Mouse (Mus musculus) urinary bladder, postnatal 25 days (tissue): ENCODE data around the gene Actn1.
A peak's percentile ranks its signal among the peaks of the same experiment; 100 is the strongest.
"Not testable (repeated sequence)": the region's sequence is repeated elsewhere in the genome, so short reads cannot be mapped to it uniquely, and the experiment has no call there.

ENCODE experiments used
- DNase-seq: peaks from one replicate; pipeline ENCODE4 v3.0.0; 2022; ENCODE audit warnings: low spot score

Gene Actn1

DNA sequence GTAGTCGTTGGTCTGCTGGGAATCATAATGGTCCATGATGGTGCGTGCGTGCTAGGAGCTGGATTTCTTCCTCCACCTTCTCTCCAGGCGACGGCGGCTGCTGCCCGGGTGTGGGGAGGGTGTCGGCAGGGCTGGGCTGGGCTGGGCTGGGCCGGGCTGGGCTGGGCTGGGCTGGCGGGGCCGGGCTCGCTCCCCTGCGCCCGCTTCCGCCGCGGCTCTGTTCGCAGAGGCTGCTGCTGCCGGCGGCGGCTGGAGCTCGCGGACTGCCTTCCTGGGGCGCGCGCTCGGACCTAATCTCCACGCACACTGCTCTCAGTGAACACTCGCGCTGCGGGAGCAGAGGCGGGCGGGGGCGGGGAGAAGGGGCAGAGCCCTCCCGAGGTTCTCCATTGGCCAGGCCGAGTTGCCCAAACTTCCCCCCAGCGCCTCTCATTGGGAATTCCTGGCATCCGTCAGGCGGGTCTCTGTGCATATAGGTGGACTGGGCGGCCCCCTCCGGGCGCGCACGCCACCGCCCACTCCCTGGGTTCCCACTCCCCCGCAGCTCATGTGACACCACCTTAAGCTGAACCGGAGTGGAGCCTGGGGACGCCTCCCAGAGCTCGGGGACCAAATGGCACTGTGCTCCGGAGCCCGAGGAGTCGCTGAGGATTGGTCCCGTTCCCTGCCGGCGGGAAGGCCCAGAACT is at the start of gene Actn1:
Actn1 (minus strand) TSS at position 316 of the 688 bp plus-strand sequence.
- DNase-seq: peak; percentile 64

DNA sequence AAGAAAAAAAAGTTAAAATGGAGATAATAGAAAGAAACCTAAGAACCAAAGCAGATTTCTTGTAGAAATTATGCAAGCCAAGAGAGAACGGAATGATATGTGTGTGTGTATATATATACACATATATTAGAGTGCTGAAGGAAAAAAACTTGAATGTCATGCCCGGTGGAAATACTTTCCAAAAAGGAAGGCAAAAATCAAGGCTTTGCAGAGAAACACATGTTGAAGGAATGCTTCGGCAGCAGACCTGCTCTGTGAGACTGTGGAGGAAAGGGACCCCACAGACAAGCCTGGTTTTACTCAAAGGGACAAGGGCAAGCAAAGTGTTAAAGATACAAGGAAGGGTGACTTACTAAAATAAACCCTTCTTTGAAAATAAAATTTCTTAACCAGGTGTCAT is 47.4 kb upstream of the Actn1 start:
- no peak for DNase-seq

DNA sequence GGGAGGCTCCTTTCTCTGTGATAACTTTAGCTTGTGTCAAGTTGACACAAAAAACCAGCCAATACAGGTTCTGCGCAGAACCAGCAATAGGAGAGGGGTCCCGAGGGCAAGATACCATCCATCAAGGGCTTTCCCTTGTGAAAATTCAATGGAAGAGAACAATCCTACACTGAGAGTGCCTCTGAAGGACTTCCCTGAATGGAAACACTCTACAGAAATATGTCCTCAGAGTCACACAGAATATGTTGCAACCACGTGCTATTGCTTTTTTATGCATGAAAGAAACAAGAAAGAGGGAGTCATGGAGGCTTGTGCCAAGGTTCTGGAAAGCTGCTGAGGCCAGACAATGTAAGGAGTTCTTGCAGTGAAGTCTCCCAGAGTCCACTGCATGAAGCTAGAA is 44.3 kb upstream of the Actn1 start:
- no peak for DNase-seq

DNA sequence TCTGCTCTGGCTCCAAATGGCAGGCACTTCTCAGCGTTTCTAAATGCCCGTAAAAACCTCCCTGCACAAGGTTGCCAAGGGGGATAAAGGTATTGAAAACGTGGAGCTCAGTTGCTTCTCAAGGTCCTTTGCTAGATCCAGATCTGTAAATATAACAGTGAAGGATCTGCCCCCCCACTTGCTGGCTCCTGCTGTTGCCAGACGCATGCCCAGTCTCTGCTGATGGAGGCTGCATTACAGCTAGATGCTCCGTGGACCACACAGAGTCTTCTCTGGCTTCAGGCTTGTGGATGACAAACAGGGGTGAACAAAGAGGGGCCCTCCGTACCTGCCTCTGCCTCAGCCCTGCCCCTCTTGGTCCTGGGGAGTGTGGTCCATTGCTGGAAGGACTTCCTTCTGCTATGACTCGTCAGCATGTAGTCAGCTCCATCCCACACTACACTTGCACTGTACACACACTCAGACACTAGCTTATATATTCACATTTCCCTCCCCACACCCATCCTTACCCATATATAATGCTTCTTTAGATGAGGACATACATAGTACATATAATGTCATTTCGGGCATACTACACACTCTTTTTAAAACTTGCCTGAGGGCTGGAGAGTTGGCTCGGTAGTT is 40.8 kb upstream of the Actn1 start:
- DNase-seq: no peak

DNA sequence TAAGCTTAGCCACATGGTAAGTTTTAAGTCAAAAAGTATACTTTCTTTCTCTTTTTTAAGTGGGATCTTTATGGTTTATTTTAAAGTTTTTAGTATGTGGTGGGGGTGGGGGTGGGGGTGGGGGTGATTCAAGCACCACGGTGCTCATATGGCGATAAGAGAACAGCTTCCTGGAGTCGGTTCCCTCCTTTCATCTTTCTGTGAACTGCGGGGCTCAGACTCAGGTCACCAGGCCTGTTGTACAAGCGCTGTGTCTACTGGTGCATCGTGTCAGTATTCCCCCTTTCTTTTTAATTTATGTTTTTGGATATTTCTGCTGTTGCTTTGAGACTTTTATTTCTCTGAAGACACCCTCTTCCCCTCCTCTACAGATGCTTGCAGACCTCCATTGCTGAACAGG is 38.5 kb upstream of the Actn1 start:
- DNase-seq: no peak

DNA sequence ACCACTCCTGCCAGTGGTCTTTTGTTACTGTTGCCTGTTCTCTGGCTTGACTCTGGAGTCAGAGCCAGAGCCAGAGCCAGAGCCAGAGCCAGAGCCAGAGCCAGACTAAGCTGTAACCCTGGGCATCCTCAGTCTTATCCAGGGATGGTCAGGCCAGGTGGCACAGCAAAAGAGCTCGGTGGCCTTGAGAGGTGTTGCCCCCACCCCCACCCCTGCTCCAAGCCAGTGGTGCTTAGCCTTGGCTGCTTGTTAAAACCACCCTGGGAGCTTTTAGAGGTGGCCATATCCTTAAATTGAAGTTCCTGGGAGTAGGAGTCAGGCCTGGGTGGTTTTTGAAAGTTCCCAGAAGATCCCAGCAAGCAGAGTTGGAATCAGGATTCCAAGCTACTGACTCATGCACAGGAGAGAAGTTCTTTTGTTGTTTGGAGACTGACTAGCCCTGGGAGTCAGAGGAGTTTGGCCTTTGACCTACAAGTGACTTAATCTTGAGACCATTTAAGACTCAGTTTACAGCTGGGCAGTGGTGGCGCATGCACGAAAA is 31.8 kb upstream of the Actn1 start:
- no peak for DNase-seq

DNA sequence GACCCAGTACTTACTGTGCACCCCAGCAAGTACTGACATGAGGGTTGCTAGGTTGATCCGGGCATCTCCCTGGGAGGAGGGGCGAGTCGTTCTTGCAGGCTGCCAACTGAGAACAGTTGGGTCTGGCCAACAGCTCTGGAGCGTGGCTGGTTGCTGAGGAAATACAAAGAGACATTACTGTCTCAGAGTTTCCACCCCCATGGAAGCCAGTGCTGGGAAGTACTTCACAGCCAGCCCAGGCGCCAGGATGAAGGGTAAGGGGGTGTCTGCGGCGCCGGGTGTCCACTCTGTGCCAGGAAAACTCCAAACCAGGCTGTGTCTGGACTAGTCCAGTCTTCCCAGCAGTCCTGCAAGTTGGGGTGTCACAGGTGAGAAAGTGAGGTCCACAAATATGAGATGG is 30.8 kb upstream of the Actn1 start:
- DNase-seq: no peak

DNA sequence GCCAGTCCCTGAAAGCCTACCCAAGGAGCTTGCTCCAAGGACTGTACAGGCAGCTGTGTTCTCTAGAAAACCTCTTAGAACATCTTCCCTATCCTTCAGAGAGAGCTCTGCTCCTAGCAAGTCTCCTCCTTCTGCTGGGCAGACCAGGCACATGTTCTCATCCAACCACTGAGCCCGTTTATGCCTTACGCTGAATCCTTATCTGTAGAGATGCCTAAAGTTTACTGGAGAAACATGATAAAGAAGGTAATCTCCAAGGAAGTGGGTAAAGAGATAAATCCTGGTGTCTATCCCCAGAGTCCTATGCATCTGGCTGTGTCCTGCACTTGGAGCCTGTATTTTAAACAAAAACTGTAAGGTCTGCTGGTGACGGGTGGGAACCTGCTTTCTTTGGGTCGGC is 30.3 kb upstream of the Actn1 start:
- DNase-seq: no peak

DNA sequence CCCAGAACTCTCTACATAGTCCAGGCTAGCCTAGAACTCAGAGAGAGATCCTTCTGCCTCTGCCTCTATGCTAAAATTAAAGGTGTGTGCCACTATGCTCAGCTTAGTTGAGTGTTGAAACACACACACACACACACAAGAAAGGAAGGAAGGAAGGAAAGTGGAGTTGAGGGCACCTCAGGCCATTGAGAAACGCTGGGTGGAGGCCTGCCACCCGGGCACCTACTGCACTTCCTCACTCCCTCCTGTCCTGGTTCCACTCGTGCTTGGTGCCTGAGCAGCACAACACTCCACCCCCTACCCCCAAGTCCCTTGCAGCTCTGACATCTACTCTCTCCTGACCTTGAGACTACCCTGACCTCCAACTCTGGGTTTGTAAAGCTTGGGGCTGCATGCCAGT is 29.6 kb upstream of the Actn1 start:
- no peak for DNase-seq

DNA sequence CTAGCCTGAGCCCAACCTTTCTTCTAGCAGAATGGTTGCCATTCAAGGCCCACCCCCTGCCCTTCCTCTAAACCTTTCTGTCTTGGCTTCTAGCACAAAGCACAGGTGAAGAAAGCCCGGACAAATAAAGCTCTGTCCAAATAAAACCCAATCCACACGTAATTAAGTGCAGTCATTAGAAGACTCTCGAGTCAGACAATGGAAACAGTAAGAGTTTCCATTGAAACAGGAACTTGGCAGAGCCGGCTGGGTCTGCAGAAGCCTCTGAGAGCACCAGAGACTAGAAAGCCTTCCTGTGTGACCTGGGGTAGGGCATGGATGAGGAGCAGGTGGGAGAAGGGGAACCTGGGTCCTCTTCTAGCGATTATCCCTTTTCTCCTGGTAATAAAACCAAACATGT is 25.7 kb upstream of the Actn1 start:
- no peak for DNase-seq

DNA sequence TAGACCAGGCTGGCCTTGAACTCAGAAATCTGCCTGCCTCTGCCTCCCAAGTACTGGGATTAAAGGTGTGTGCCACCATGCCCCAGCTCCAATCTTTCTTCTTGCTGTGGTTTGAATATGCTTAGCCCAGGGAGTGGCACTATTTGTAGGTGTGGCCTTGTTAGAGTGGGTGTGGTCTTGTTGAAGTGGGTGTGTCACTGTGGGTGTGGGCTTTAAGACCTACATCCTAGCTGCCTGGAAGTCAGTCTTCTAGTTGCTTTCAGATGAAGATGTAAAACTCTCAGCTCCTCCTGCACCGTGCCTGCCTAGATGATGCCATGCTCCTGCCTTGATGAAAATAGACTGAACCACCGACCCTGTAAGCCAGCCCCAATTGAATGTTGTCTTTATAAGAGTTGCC is 24.1 kb upstream of the Actn1 start:
- not testable (repeated sequence) for DNase-seq

DNA sequence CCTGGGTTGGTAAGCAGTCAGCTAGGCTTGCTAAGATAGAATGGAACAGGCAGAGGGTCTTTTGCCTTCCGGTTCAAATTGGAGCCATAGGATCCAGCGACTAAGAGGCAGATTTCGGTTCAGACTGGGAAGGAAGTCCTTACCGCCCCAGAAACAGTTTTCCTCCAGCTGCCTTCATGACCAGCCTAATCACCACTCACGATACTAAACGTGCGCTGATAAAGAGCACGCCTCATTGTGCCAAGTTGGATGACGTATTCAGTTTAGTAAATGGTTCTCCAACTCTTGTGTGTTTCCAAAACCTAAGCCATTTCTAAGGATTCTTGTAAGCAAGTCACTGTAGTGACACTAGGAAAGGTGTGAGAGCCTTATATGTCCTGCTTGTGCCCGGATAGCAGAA is 18.7 kb upstream of the Actn1 start:
- no peak for DNase-seq

DNA sequence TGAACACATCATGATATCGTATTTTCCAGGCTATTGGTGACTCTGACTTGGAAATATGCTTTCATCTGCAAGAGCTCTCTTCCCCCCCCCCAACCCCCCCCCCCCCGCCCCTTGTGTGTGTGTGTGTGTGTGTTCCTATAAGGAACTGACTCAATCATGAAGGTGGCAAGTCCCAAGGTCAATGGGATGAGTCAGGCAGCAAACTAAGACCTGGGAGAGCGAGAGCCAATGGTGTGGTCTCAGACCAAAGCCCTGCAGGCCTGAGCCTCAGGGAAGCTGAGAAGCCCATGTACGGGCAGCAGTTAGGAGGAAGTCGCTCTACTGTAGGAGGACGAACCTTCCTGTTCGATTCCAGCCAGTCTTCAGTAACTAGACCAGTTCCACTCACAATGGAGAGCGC is 17.3 kb upstream of the Actn1 start:
- no peak for DNase-seq

DNA sequence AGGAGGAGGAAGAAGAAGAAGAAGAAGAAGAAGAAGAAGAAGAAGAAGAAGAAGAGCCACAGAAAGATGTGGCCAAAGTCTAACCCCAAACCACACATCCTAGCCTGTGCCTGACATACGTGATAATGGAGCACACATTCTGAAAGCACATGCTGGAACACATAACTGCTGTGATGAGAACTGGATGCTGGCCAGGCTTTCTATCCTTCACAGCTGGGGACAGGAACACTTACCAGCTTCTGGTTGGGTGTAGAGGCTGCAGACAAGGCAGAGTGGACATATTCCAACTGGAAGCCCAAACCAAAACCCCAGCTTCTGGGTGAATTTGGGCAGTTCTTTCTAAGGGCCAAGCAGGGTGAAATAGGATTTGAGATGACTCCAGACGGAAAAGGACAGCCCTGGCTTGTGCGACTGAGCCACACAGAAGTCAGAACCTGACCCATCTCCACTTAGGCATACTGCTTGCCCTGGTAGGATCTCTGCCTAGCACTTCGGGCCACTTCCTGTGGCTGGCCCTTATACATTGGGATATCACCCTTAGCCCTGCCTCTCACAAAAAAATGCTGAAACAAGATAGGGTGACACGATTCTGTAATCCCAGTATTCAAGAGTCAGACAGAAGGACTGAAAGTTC is 15.1 kb upstream of the Actn1 start:
- no peak for DNase-seq

DNA sequence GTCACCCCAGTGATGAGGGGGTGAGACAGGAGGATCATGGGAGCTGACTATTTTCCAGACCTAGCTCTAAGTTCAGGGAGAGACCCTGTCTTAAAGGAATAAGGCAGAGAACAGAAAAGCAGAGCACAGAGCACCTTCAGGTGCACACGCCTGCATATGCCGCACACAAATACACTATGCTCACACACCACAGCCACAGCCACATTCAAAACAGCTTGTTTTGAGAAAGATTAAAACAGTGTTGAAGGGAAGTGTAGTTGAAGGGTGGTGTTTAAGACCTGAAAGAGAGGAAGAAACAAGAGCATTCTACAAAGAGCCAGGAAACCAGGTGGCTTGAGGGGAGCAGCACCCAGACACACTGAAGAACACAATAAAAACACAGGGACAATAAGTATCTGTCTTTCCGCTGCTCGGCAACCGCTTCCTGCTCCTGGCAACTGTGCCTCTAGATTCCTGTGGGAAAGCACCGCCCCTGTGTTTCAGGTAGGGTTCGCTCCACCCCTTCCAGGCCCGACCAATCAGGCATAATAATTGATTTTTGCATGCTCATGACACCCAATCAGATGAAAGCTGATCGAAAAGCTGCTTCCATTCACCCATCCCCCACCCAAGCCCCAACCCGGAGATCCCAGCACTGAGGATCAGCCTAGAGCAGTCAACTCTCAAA is 13.0 kb upstream of the Actn1 start:
- DNase-seq: no peak

DNA sequence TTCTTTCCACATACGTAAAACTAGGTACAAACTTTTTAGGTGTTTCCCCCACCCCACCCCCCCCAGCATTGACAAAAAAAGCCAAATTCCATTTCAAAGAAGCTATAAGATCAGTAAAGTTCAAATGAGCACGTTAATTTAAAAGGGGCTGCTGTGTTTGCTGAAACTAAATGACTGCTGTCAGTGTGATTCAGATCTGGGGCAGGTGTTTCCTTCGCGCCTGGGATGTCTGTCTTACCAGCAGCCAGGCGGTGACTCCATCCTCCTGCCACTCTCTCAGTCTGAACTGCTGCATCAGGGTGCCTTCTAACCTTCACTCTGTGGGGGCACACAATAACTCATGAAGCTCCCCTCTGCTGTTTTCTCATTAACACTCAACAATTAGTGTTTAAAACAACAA is 11.6 kb upstream of the Actn1 start:
- DNase-seq: no peak

DNA sequence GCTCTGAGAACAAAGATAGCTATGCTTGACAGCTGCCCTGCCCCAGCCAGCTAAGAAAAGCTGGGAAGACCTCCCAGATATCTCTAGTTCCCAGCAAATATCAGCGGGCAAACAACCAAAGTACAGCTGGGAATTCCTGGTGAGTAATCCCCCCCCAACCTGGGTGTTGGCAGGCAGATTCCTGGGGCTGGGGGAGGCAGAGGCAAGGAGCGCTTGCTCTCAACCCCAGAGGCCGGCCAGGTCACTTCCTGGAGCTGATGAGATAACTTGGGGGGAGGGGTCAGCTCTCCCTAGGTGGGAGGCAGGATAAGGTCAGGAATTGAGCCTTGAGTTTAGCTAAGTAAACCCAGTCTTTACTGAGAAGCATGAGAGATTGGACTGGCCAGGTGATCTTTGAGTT is 10.8 kb upstream of the Actn1 start:
- DNase-seq: no peak

DNA sequence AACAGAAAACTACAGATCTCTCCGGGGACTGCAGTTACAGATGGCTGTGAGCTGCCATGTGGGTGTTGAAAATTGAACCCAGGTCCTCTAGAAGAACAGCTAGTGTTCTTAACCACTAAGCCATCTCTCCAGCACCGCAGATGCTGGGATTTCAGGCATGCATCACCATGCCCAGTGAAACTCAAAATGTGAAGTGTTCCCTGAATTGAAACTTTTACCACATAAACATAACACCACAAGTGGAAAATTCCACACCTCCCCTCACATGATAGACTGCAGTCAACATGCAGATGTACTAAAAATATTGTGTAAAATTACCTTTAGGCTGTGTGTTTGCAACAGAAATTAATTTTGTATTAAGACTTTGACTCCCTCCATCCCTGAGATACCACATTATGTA is 9.1 kb upstream of the Actn1 start:
- DNase-seq: no peak

DNA sequence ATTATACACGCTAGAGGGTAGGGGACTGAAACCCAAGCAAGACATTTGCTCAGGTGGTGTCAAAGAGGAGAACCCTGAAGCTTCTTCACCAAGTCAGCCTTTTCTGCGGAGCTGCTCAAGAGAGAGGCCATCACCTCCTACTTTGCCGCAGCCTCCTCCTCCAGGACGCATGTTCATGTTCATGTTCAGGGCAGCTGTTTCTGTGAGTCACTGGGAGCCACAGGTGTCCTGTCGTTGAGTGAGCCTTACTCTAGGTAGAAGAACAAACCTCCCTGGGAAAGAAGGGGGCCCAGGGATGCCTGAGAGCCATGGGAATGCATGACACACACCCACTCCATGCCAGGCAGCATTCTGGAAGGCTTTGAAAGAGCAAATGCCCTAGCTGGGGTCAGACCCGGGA is 7.8 kb upstream of the Actn1 start:
- no peak for DNase-seq

DNA sequence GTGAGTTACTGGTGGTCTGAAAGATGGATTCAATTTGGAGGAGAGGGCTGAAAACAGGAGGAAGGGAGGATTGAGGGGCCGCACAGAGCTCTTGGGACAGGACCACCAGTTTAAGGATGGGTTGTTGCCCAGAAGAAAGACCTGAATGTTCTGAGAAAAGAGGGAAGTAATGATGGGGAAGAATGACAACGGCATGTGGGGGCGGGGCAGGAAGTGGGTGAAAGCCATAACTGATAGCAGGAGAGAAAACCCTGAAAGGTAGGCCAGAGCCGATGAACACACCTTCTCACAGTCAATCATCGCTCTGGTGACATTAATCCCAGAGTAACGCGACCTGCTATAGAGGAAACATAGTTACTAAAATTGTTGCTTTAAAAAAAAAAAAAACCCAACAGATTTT is 4.2 kb upstream of the Actn1 start:
- not testable (repeated sequence) for DNase-seq

DNA sequence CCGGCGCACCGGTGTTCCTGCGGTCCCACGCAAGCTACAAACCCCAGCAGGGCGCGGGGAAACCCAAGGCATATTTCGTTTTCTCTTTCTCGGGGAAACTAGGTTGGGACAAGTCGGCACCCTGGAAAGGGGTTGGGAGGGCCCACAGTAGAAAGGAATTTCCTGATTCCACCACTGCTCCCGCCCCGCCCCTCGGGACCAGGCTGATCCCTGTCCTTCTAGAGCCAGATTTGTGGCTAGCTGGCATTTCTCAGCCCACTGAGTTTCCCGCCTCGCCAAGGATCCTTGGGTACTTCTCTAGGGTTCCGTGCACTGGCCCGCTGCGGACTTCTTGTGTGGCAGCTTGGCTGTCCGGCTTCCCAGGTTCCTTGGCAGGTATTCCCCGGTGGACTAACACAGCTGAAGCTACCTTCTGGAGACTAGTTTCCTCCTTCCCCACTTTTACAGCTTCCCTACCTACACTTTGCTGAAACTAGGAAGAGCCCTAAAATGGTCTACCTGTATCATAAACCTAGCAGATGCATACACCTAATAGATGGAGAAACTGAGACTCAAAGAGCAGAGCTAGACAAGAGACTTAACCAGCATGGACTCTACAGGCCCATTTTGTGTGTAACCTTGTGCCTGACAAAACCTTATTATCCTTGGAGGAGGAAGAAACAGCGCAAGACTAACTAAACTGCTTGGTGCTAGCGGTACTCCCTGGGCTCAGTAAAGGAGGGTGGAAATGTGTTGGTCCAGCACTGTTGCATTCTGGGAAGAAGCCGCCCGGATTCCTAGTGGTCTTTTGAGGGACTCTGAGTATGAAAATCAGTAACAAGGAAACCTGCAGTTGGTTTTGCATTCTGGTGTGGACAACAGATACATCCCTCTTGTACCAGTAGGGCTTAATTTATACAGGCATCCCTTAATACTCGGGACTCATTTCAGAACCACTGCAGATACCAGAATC is 849 bp upstream of the Actn1 start:
- DNase-seq: no peak
